Mouse (Mus musculus) cerebellum, adult 9-10 months (tissue): ENCODE data around the gene Pik3r3.
"Not testable (repeated sequence)": the region's sequence is repeated elsewhere in the genome, so short reads cannot be mapped to it uniquely, and the experiment has no call there.

Experiments
- DNase-seq: peaks from one replicate; pipeline ENCODE4 v3.0.0; 2022

The Pik3r3 gene

DNA sequence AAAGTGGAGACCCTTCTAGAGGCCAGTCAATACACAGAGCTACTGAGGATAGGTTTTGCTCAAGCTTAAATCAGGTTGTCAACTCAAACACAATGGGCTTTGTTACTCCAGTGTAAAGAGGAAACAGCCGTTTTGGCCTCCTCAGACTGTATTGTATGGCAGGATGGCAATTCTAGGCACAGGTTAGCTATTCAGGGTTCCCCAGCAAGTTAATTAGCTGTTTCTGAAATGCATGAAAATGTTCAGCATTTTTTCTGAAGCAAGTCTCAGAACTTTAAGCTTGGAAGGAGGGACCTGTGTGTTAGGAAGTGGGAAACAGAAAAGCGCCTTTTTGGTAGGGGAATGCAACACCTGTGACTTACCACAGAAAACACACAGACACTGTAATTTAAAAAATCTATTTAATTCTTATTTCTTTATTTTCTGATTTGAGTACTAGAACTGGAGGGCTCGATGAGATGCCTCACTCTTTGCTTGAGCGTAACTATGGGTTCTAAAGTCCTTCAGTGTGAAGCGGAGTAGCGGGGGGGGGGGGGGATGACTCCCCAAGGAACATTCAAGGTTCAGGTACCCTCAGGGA lies 1.3 kb upstream of the Pik3r3 start:
- DNase-seq: peak; percentile 59

DNA sequence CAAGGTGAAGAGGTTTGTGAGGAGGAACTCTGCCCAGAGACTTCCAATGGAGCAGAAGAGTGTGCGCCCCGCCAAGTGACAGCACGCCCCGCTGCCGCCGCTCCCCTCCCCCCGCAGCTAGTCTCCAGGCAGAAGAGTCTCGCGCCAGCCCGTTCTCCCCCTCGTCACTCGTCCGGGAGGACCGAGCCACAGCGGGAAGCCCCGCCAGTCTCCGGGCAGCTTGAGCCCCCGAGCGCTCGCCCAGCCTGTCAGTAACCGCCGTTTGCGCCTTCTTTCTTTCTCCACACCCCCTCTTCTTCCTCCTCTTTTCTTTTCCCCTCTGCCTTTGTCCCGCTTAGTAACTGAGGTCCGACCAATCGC lies 658 bp upstream of the Pik3r3 start:
- no peak for DNase-seq

DNA sequence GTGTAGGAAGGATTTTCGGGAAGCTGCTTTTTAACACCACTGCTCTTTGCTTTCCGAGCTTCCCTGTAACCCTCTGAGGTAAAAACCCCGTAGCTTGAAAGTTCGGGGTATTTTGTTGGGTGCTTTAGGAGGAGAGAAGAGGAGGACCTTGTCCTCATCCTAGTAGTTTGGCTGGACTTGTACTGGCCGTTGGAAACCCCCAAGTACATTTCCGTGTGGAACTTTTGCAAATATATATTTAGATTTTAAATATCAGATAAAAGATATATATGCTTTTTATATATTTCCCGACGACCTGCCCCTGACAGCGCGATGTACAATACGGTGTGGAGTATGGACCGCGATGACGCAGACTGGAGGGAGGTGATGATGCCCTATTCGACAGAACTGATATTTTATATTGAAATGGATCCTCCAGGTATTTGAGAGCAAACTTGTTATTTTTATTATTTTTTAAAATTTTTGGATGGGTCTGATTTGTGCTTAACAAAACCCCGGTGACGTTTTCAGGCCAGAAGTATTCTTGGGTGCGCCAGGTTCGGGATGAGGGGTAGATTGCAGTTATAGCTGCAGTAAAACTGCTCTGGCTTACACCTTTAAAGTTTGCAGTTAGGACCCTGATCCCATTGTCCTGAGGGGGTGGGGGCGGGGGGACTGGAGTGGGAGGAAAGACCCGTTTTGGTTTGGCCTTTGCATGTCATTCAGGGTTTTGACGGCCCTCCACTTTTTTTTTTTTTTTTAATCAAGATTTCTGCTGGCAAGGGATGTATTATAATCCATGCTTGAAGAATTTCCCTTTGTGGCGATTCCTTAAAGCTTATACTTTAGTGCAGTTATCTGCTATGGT lies 801 bp downstream of the Pik3r3 start:
- DNase-seq: peak; percentile 71

DNA sequence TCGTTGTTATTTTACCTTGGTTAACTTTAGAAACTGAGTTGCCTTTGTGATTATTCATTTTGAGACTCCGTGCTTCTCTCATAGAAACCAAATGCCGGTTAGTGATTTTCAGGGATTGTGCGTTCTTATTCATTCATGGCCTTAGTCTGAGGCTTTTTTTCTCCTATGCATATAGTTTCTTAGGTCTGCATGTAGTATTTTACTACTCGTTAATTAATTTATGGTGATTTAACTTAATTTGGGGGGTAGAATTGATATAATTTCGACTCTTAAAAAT lies 1.4 kb downstream of the Pik3r3 start:
- DNase-seq: no peak

DNA sequence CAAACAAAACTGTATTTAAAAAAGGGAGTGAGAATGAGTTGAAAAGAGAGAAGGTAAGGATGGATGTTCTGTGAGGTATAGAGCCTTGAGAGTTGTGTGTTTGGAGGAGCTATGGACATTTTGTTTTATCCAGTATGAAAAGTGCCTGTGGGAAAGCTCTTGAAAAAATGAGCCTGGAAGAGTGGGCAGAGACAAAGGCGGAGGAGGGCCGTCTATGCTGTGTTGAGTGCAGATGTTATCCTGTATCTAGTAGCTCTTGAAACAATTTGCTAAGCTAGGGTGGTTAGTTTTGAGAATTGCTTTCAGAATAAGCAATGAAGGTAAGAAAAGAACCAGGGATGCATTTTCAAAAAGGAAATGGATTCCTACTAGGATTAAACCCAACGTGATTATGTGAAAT lies 22.0 kb downstream of the Pik3r3 start:
- DNase-seq: no peak

DNA sequence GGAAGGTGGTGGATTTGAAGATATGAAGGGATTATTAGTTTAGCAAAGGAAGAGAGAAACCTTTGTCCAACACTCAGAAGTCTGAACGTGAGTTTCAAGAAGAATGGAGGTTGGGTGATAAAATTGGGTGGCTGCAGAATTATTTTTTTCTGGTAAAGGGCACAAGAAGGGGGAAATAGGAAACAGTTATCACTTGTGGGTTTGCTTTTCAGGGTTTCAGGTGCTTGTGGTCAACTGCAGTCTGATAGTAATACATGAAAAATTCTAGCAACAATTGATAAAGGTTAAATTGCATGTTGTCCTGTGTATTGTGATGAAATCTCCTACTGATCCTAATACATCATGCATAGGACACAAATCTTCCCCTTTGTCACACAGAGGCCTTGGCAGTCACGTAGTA lies 22.8 kb downstream of the Pik3r3 start:
- DNase-seq: no peak

DNA sequence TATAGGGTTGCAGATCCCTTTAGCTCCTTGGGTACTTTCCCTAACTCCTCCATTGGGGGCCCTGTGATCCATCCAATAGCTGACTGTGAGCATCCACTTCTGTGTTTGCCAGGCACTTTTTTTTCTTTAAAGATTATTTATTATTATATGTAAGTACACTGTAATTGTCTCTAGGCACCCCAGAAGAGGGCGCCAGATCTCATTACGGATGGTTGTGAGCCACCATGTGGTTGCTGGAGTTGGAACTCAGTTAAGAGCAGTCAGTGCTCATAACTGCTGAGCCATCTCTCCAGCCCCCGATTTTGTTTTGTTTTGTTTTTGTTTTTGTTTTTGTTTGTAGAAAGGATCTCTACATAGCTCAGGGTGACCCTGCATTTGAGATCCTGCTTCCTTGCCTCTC lies 24.5 kb downstream of the Pik3r3 start:
- not testable (repeated sequence) for DNase-seq

DNA sequence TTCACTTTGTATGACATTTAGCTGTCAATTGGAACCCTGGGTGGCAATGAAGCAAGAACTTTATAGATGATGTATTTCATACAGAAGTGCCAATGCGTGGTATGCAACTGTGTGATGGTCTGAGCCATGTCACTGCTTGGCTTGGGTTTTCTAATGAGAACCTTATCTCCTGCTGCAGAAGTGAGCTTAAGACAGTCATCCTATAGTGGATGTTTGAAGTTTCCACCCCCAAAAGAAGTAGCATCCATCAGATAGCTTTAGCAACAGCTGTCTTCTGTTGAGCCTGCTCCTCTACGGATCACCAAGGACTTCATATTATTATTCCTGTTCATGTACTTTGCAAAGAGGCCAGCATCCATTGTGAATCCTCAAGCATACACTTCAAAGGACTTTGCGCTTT lies 28.6 kb downstream of the Pik3r3 start:
- DNase-seq: no peak

DNA sequence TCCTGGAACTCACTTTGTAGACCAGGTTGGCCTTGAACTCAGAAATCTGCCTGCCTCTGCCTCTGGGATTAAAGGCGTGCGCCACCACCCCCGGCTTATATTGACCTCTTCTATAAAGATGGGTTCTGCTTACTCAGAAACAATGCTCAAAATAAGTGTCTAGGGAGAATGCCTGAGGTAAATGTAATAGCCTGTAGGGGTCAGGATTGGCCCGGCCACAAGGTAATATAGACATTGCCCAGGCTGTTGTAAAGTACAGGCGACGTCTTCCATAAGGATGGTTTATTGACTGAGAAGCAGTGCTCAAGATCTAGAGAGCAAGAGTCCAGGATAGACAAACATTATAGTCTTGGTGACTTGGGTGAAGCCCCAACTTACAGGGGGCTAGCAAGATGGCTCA lies 46.8 kb downstream of the Pik3r3 start:
- no peak for DNase-seq

DNA sequence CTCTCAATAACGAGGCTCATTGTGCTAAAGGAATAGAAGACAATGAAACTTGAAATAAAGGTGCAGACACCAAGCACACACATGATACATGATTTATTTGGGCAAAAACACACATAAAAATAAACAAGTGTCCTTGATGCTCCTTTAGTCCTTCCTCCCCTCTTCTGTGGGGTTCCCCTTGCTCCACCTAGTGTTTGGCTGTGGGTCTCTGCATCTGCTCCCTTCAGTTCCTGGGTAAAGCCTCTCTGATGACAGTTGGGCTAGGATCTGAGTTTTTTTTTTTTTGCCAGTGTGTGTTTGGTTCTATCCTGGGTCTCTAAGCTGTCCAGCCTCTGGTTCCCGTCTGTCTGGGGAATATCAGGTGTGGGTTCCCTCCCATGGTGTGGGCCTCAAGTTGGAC lies 60.8 kb downstream of the Pik3r3 start:
- peak; percentile 54 for DNase-seq

DNA sequence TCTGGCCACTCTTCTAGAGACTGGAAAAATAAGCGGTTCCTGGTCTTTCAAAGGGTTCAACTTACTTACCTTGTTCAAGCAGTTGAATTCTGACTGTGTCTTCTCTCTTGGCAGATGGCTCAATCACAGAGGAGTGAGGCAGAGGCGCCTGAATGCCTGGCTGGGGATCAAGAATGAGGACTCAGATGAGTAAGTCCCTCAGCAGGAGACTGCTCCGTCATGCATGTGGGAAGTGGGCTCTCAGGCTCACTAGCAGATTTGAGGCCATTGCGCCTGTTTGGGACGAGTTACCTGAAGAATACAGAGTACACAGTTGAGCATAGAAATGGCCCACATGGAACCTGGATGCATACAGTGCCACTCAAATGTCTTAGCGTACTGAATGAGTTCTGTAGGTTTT lies 70.1 kb downstream of the Pik3r3 start:
- DNase-seq: peak; percentile 75

DNA sequence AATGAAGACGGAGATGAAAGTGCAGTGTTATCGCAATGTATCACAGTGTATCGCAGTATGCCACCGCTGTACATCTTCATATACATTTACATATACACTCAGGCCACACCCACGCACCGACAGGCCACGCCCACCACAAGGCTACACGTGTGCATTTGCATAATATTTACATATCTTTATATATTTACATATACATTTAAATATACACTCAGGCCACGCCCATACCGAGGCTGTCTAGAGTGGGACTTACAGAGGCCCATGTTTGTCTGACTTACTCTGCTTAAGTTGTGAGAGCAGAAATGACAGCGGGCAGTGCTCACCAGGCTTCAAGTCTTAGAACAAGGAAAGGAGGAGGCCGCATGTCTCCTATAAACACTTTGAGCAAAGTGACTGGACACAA lies 71.9 kb downstream of the Pik3r3 start:
- peak; percentile 34 for DNase-seq

DNA sequence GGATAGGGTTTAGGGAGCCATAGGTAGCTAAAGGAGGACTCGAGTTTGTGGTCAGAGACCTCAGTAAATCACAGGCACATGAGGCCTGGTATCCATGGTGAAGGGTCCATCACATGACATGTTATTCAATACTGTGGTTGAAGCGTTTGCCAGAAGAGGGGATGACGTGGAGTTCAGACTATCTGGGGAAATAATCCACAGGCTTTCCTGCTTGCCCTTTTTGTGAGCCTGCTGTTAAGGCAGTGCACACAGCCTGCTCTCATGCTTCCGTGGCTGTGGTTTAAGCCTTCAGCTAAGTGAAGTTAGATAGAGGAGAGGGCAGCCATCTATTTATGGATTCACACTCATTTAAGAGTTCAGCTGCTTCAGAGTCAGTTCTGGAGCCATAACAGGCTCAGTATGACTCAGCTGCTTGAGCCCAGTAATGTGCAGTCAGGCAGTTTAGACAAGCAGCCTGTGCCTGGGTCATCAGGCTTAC lies 79.5 kb downstream of the Pik3r3 start:
- no peak for DNase-seq

DNA sequence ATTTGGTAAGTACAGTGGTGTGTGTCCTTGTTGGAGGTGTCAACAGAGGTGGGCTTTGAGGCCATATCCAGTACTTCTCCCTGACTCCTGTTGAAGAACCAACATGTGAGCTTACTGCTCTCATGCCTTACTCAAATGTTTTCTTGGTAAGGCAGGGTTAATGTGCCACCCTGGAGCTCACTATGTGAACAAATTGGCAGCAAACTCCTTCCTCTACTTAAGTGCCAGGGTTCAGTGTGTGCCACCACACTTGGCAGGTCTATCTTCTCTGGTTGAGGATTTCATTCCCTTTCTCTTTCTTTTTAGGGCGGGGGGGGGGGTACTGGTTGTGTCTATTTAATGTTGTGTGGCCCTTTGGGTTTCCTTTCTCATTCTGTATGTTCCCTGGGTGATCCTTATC lies 83.1 kb downstream of the Pik3r3 start:
- no peak for DNase-seq

DNA sequence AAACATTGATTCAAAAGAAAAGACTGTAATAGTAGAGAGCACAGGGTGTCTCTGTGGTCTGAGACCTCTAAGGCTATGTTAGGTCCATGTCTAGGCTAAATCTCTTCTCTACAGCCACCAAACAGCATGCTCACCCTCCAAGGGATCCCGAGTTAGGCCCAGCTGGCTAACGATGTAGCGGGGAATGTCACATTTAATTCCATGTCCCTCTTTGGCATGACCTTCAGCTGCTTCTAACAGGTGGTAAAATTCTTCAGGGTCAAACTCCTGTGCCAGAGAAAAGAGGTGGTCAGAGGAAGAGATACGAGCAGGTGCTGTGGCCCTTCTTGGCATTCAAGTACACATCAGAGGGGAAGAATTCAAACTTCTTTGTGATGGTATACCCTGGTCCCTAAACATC lies 96.2 kb downstream of the Pik3r3 start:
- DNase-seq: no peak

DNA sequence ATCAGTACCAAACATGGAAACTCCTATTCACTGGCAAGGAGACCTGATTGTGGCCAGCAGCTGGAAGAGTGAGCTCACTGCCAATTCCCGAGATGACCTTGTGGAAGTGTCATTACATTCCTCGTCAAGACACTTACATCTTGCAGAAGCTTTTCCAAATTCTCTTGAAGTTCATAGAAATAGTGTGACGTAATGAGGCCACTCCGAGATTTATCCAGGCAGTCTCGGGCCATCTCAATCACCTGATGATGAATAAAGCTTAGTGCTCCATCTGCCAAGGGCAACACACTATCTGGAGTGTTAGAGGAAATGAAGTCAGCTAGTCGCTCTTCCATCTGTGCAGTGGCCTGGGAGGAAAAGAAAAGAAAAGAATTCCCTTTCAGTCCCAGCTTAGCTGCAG lies 100.7 kb downstream of the Pik3r3 start:
- DNase-seq: no peak

DNA sequence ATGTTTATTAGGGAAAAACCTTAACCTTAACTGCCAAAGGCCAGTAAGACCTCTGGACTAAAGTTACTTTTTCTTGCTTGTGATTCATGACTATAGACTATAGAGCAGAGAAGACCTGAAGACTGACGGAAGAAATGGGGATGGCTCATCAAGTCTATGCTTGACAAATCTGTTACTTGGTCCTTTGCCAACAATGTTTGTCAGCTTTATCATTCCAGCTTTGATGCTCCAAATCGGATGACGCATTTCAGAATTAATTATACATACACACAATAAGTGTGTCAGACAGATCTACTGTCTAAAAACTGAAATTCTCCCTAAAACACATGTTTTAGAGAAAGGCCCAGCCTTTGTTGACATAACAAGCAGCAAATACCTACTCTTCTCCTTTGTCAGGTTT lies 107.8 kb downstream of the Pik3r3 start:
- DNase-seq: no peak

DNA sequence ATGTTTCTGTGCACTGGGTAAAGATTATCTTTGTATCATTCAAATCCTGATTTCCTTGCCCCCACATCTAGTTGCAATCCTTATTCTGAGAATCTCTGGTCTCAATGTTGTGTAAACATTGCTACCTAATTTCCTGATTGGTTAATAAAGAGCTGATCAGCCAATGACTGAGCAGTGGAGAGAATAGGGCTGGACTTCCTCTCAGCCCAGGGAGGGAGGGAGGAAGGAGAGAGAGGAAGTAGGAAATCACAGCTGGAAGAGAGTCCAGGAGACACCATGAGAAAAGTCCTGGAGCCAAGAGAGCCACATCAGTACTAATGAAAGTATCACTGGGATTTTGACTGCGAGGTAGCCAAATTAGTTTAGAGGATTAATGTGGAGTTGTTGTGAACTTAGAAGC lies 114.9 kb downstream of the Pik3r3 start:
- no peak for DNase-seq

DNA sequence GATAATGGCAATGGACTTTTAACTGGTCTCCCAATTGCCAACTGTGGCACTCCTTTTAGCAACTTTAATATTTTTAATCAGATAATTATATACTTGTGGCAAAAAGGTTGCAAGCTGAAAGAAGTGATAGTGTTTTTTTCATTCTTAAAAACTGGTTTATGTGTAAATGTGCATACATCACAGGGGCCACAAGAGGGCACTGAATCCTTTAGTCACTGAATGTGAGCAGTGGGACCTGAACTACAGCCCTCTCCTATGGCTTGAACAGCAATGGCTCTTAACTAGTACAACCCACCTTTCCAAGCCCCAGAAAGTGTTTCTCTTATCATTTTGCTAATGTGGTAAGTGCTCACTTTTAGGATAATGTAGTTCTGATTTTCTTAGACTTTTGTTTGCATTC lies 120.7 kb downstream of the Pik3r3 start:
- DNase-seq: peak; percentile 70

DNA sequence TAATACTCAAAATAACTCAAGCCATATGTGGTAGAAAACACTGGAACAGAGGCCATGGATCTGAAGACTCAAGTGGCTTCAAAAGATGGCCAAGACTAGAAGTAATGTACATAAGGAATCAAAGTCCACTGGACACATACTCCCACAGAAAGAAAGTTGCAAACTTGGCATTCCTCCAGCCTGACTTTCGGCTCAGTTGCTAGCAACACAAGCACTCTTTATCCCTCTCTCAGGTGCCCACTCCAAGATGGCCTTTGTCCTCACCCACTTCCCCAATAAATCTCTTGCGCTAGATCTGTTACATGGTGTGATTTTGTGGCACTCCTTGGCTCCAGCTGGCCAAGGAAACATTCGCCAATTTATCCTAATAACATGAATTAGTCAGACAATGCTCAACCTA lies 131.1 kb downstream of the Pik3r3 start:
- no peak for DNase-seq
